Mouse (Mus musculus): Measurements from ENCODE around the gene Glis3. TPM values are rescaled to one million over a fixed set of nuclear protein-coding genes. Genes with fewer than 3 reads are reported as not detected.

Gene Glis3
- polyA plus RNA-seq, 1 experiment from 2014 or later, result 2.0 TPM

DNA sequence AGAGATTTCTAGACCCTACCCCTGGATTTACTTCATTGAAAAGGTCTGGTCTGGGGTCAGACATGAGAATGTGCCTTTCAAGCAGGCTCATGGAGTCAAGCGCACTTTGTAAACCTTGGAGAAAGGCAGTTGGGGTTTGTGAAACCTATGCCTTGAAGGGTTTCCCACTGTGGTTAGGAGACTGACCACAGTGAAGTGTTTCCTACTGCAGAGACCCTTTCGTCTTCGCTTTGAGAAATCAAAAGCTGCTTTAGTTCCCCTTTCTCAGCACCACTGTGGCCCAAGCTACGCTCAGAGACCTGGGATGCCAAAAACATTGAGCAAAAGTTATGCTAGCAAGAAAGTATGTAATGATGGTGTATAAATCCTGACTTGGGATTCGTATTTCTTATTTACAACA, 255.7 kb downstream of the Glis3 start:
- TF ChIP-seq EP300 (IDR thresholded peaks at IDR 0.05), result no peak
- Histone ChIP-seq H3K4me3 (ENCODE audit: low read depth, low read length) (no peak overlapping the region), H3K4me1 (ENCODE audit: insufficient read depth, low read depth, low read length) (no peaks in the 10 kb centered on the region), H3K9me3 (ENCODE audit: low read length) (no peaks in the 10 kb centered on the region), H3K9ac (replicated peaks; ENCODE audit: low read depth) (no peak overlapping the region), H3K27me3 (replicated peaks; ENCODE audit: insufficient read depth, low read length) (no peaks in the 10 kb centered on the region), H3K36me3 (ENCODE audit: insufficient read depth, low read length) (no peaks in the 10 kb centered on the region), H3K4me2 (replicated peaks; ENCODE audit: low read depth, low read length) (no peak overlapping the region), H3K27ac (ENCODE audit: low read length) (no peak overlapping the region)
- WGBS, result 82% methylated on average over 5 of the region's 5 CpGs
- DNase-seq (ENCODE audit: low spot score) (no peak), ATAC-seq (no peak)

GRCm38 (mm10) chr19:28422939-28423338, 256.9 kb downstream of the Glis3 start:
- no peak for DNase-seq (ENCODE audit: low spot score)
- Histone ChIP-seq H3K36me3 (ENCODE audit: insufficient read depth, low read length) (no peaks in the 10 kb centered on the region), H3K27me3 (replicated peaks; ENCODE audit: insufficient read depth, low read length) (no peaks in the 10 kb centered on the region), H3K4me3 (ENCODE audit: low read depth, low read length) (no peak overlapping the region), H3K4me2 (replicated peaks; ENCODE audit: low read depth, low read length) (no peak overlapping the region), H3K9me3 (ENCODE audit: low read length) (no peaks in the 10 kb centered on the region), H3K4me1 (ENCODE audit: insufficient read depth, low read depth, low read length) (no peaks in the 10 kb centered on the region), H3K9ac (replicated peaks; ENCODE audit: low read depth) (no peak overlapping the region), H3K27ac (ENCODE audit: low read length) (no peak overlapping the region)
- no peak for ATAC-seq
- 34% methylated on average over 9 of the region's 9 CpGs for WGBS
- TF ChIP-seq EP300 (IDR thresholded peaks at IDR 0.05) (no peak), CTCF (IDR thresholded peaks at IDR 0.05) (no peak)

DNA sequence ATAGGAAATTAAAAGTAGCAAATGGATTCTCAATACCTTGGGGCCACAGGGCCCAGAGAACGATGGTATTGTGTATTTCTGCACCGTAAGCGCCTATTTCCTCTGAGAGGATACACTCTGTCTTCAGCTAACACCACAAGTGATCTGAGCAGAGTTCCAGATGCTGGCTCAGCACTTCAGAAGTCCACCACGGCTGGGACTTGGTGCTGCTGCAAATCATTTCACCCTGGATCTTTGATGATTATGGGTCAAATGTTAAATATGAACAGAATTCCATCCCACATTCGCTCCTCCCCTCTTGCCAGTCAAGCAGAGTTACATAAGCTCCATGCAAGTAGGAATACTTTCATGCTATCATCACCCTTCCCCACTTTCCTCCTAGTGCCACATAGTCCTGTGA, 263.8 kb downstream of the Glis3 start:
- TF ChIP-seq EP300 (IDR thresholded peaks at IDR 0.05) (no peak), CTCF (IDR thresholded peaks at IDR 0.05) (no peak)
- no peak overlapping the region for H3K4me3 ChIP-seq (ENCODE audit: low read depth, low read length)
- no peaks in the 10 kb centered on the region for H3K27me3 ChIP-seq (replicated peaks; ENCODE audit: insufficient read depth, low read length)
- H3K4me2 ChIP-seq (replicated peaks; ENCODE audit: low read depth, low read length), result no peak overlapping the region
- H3K27ac ChIP-seq (ENCODE audit: low read length), result no peak overlapping the region
- peaks cover 4% of the 10 kb centered on the region for H3K9me3 ChIP-seq (ENCODE audit: low read length)
- DNase-seq (ENCODE audit: low spot score) (no peak), ATAC-seq (no peak)
- no peak overlapping the region for H3K9ac ChIP-seq (replicated peaks; ENCODE audit: low read depth)
- 69% methylated on average over 5 of the region's 5 CpGs for WGBS
- H3K4me1 ChIP-seq (ENCODE audit: insufficient read depth, low read depth, low read length), result no peaks in the 10 kb centered on the region
- H3K36me3 ChIP-seq (ENCODE audit: insufficient read depth, low read length), result no peaks in the 10 kb centered on the region

- Histone ChIP-seq H3K27ac (ENCODE audit: low read length) (no peak overlapping the region), H3K9ac (replicated peaks; ENCODE audit: low read depth) (no peak overlapping the region), H3K36me3 (ENCODE audit: insufficient read depth, low read length) (no peaks in the 10 kb centered on the region), H3K27me3 (replicated peaks; ENCODE audit: insufficient read depth, low read length) (no peaks in the 10 kb centered on the region), H3K4me2 (replicated peaks; ENCODE audit: low read depth, low read length) (no peak overlapping the region), H3K9me3 (ENCODE audit: low read length) (peaks cover 4% of the 10 kb centered on the region), H3K4me1 (ENCODE audit: insufficient read depth, low read depth, low read length) (no peaks in the 10 kb centered on the region), H3K4me3 (ENCODE audit: low read depth, low read length) (no peak overlapping the region)
- ATAC-seq (no peak), DNase-seq (ENCODE audit: low spot score) (no peak)
- TF ChIP-seq CTCF (IDR thresholded peaks at IDR 0.05) (no peak), EP300 (IDR thresholded peaks at IDR 0.05) (no peak)
- 73% methylated on average over 3 of the region's 3 CpGs for WGBS
Measured at GRCm38 (mm10) chr19:28408787-28409186, 271.1 kb downstream of the Glis3 start.

- Histone ChIP-seq H3K27me3 (replicated peaks; ENCODE audit: insufficient read depth, low read length) (no peaks in the 10 kb centered on the region), H3K4me3 (ENCODE audit: low read depth, low read length) (no peak overlapping the region), H3K9ac (replicated peaks; ENCODE audit: low read depth) (no peak overlapping the region), H3K4me2 (replicated peaks; ENCODE audit: low read depth, low read length) (no peak overlapping the region), H3K27ac (ENCODE audit: low read length) (no peak overlapping the region), H3K4me1 (ENCODE audit: insufficient read depth, low read depth, low read length) (no peaks in the 10 kb centered on the region), H3K36me3 (ENCODE audit: insufficient read depth, low read length) (no peaks in the 10 kb centered on the region), H3K9me3 (ENCODE audit: low read length) (no peaks in the 10 kb centered on the region)
- TF ChIP-seq CTCF (IDR thresholded peaks at IDR 0.05), result no peak
- TF ChIP-seq EP300 (IDR thresholded peaks at IDR 0.05), result no peak
- 55% methylated on average over 6 of the region's 6 CpGs for WGBS
- no peak for DNase-seq (ENCODE audit: low spot score)
- no peak for ATAC-seq
Measured at GRCm38 (mm10) chr19:28402956-28403355, 276.9 kb downstream of the Glis3 start.

- no peaks in the 10 kb centered on the region for H3K4me1 ChIP-seq (ENCODE audit: insufficient read depth, low read depth, low read length)
- H3K4me3 ChIP-seq (ENCODE audit: low read depth, low read length), result no peak overlapping the region
- H3K9me3 ChIP-seq (ENCODE audit: low read length), result no peaks in the 10 kb centered on the region
- H3K27me3 ChIP-seq (replicated peaks; ENCODE audit: insufficient read depth, low read length), result no peaks in the 10 kb centered on the region
- WGBS, result 88% methylated on average over 1 of the region's 1 CpGs
- no peak for DNase-seq (ENCODE audit: low spot score)
- no peak overlapping the region for H3K4me2 ChIP-seq (replicated peaks; ENCODE audit: low read depth, low read length)
- H3K9ac ChIP-seq (replicated peaks; ENCODE audit: low read depth), result no peak overlapping the region
- ATAC-seq, result no peak
- TF ChIP-seq CTCF (IDR thresholded peaks at IDR 0.05) (no peak), EP300 (IDR thresholded peaks at IDR 0.05) (no peak)
- no peaks in the 10 kb centered on the region for H3K36me3 ChIP-seq (ENCODE audit: insufficient read depth, low read length)
- H3K27ac ChIP-seq (ENCODE audit: low read length), result no peak overlapping the region
Measured at GRCm38 (mm10) chr19:28395584-28395861, 284.4 kb downstream of the Glis3 start.

DNA sequence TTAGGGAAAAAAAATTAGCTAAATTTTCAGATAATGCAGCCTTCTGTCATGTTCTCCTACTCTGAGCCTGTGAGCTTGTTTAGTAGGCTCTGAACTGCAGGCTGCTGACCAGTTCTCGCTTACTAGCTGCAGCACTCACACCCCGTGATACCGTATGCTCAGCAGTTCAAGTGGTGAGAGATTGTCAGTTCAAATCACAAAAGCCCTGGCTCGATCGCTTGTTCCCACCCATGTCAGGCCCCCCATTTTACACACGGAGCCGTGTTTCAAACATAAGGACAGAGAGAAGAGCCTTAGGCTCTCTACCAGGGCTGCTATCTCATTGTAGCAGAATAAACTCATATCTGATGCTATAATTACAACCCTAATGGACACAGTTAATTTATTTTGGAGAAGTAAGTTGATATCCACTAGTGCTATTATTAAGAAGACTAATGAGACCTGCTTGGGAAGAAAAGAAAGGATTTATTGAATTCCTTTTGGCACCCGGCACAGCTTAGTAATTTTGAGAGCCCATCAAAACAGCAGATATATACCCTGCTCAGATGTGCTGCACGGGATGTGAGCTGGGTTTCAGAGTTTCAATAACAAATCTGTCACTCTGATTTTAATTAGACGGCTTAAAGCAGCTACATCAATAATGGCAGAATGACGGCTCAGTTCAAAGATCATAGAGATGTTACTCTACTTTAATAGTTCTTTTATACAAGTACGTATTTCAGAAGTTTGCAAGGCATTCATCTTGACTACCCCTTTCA, 284.9 kb downstream of the Glis3 start:
- Histone ChIP-seq H3K4me1 (ENCODE audit: insufficient read depth, low read depth, low read length) (no peaks in the 10 kb centered on the region), H3K4me2 (replicated peaks; ENCODE audit: low read depth, low read length) (no peak overlapping the region), H3K9ac (replicated peaks; ENCODE audit: low read depth) (no peak overlapping the region), H3K27ac (ENCODE audit: low read length) (no peak overlapping the region), H3K36me3 (ENCODE audit: insufficient read depth, low read length) (no peaks in the 10 kb centered on the region), H3K9me3 (ENCODE audit: low read length) (no peaks in the 10 kb centered on the region), H3K4me3 (ENCODE audit: low read depth, low read length) (no peak overlapping the region), H3K27me3 (replicated peaks; ENCODE audit: insufficient read depth, low read length) (no peaks in the 10 kb centered on the region)
- TF ChIP-seq EP300 (IDR thresholded peaks at IDR 0.05), result no peak
- no peak for TF ChIP-seq CTCF (IDR thresholded peaks at IDR 0.05)
- 60% methylated on average over 12 of the region's 12 CpGs for WGBS
- DNase-seq (ENCODE audit: low spot score), result no peak
- no peak for ATAC-seq
